Mouse (Mus musculus) lung, postnatal 0 days (tissue): ENCODE data around the gene Stn1. TPM values are rescaled to one million over a fixed set of nuclear protein-coding genes. Genes with fewer than 3 reads are reported as not detected.
"Not testable (repeated sequence)": the region's sequence is repeated elsewhere in the genome, so short reads cannot be mapped to it uniquely, and the experiment has no call there.

ENCODE experiments used
- ATAC-seq: fragments of 200-750 bp; cut with Nextera tagmentation; 2 replicates; pipeline ENCODE4 v1.8.0; 2017; ENCODE audit warnings: moderate library complexity
- DNase-seq: peaks from one replicate; pipeline ENCODE4 v3.0.0-alpha.2; 2016; ENCODE audit warnings: low spot score
- H3K27ac ChIP-seq: fragments of 300-500 bp; sonication (generic); 2 replicates; pipeline ENCODE4 v1.5.1; 2014; ENCODE audit warnings: antibody characterized with exemption, mild to moderate bottlenecking, low read length, mixed read lengths
- H3K27me3 ChIP-seq: fragments of 300-500 bp; sonication (generic); replicated peaks from 2 replicates; pipeline ENCODE4 v1.6.1; 2014; ENCODE audit warnings: low read length, mixed read lengths; ENCODE audit not compliant: insufficient read depth
- H3K36me3 ChIP-seq: fragments of 300-500 bp; sonication (generic); 2 replicates; pipeline ENCODE4 v1.6.1; 2014; ENCODE audit warnings: low read length, mixed read lengths; ENCODE audit not compliant: insufficient read depth
- H3K4me1 ChIP-seq: fragments of 300-500 bp; sonication (generic); 2 replicates; pipeline ENCODE4 v1.6.1; 2014; ENCODE audit warnings: antibody characterized with exemption, low read depth, low read length, mixed read lengths; ENCODE audit not compliant: insufficient read depth
- H3K4me2 ChIP-seq: fragments of 300-500 bp; sonication (generic); replicated peaks from 2 replicates; pipeline ENCODE4 v1.6.1; 2014; ENCODE audit warnings: low read depth, mild to moderate bottlenecking, low read length, moderate library complexity, mixed read lengths
- H3K4me3 ChIP-seq: fragments of 300-500 bp; sonication (generic); 2 replicates; pipeline ENCODE4 v1.5.1; 2014; ENCODE audit warnings: low read depth, low read length
- H3K9ac ChIP-seq: fragments of 300-500 bp; sonication (generic); replicated peaks from 2 replicates; pipeline ENCODE4 v1.6.1; 2014; ENCODE audit warnings: low read depth, mild to moderate bottlenecking
- H3K9me3 ChIP-seq: fragments of 300-500 bp; sonication (generic); 2 replicates; pipeline ENCODE4 v1.6.1; 2016; ENCODE audit warnings: low read length, mixed read lengths
- CTCF ChIP-seq: IDR thresholded peaks from 2 replicates; pipeline ENCODE4 v1.5.1; 2016; ENCODE audit warnings: antibody characterized with exemption, mild to moderate bottlenecking
- EP300 ChIP-seq: IDR thresholded peaks from 2 replicates; pipeline ENCODE4 v1.6.1; 2016; ENCODE audit warnings: antibody characterized with exemption, mild to moderate bottlenecking, control low read depth
- WGBS: fragments of 180-500 bp; shearing (Covaris S2); extraction: QIAGEN DNeasy Blood & Tissue Kit; methylation state at CpG from one replicate; pipeline ENCODE4 v1.1.7; 2014; 5-methylcytosine and 5-hydroxymethylcytosine counted together
- polyA plus RNA-seq: library from polyadenylated mRNA; unstranded; fragments of >200 nt; fragmentation: Nextera tagmentation; extraction: Ambion mirVana; gene quantifications from 2 replicates; pipeline ENCODE4 v1.2.1, GENCODE M21; 2015

Stn1 gene
- polyA plus RNA-seq, 1 experiment from 2014 or later: 28.6 TPM

GRCm38 (mm10) chr19:47578581-47579224 is 41.4 kb upstream of the Stn1 start:
- H3K4me2 ChIP-seq: peak overlapping the region; percentile 72
- H3K9me3 ChIP-seq: no peaks in the 10 kb centered on the region
- no peaks in the 10 kb centered on the region for H3K36me3 ChIP-seq
- peak overlapping the region; percentile 99 for H3K27ac ChIP-seq
- no peaks in the 10 kb centered on the region for H3K27me3 ChIP-seq
- no peak for DNase-seq
- H3K4me3 ChIP-seq: peak overlapping the region; percentile 89
- TF ChIP-seq CTCF (no peak), EP300 (peak; percentile 30; the same call in 1 of the 2 replicates)
- ATAC-seq: no peak
- 0 out of 2 replicates have a peak overlapping the region, but pooled peaks have one; percentile 93 for H3K9ac ChIP-seq
- 14% methylated on average over 13 of the region's 13 CpGs for WGBS
- peaks cover 9% of the 10 kb centered on the region for H3K4me1 ChIP-seq

GRCm38 (mm10) chr19:47573718-47574117 is 36.4 kb upstream of the Stn1 start:
- no peaks in the 10 kb centered on the region for H3K36me3 ChIP-seq
- DNase-seq (no peak), ATAC-seq (no peak)
- TF ChIP-seq EP300 (no peak), CTCF (no peak)
- WGBS: 84% methylated on average over 3 of the region's 3 CpGs
- no peak overlapping the region for H3K4me2 ChIP-seq
- no peak overlapping the region for H3K4me3 ChIP-seq
- H3K27me3 ChIP-seq: no peaks in the 10 kb centered on the region
- no peak overlapping the region for H3K27ac ChIP-seq
- H3K9me3 ChIP-seq: no peaks in the 10 kb centered on the region
- H3K9ac ChIP-seq: no peak overlapping the region
- H3K4me1 ChIP-seq: peaks cover 4% of the 10 kb centered on the region

GRCm38 (mm10) chr19:47571981-47572380 is 34.7 kb upstream of the Stn1 start:
- H3K4me3 ChIP-seq, H3K4me1 ChIP-seq, H3K9me3 ChIP-seq, H3K27ac ChIP-seq, ATAC-seq, H3K4me2 ChIP-seq, DNase-seq, H3K9ac ChIP-seq, H3K36me3 ChIP-seq, H3K27me3 ChIP-seq: not testable (repeated sequence)
- 56% methylated on average over 4 of the region's 4 CpGs for WGBS

GRCm38 (mm10) chr19:47570042-47570441 is 32.7 kb upstream of the Stn1 start:
- Histone ChIP-seq H3K27ac (no peak overlapping the region), H3K4me3 (no peak overlapping the region), H3K4me1 (no peaks in the 10 kb centered on the region), H3K4me2 (no peak overlapping the region), H3K27me3 (no peaks in the 10 kb centered on the region), H3K36me3 (no peaks in the 10 kb centered on the region), H3K9me3 (no peaks in the 10 kb centered on the region), H3K9ac (no peak overlapping the region)
- TF ChIP-seq CTCF: no peak
- TF ChIP-seq EP300: no peak
- DNase-seq: peak; percentile 17
- 84% methylated on average over 5 of the region's 5 CpGs for WGBS
- ATAC-seq: no peak

GRCm38 (mm10) chr19:47565994-47566393 is 28.7 kb upstream of the Stn1 start:
- Histone ChIP-seq H3K27me3 (no peaks in the 10 kb centered on the region), H3K4me2 (no peak overlapping the region), H3K9me3 (no peaks in the 10 kb centered on the region), H3K4me3 (no peak overlapping the region), H3K27ac (no peak overlapping the region), H3K4me1 (no peaks in the 10 kb centered on the region), H3K9ac (no peak overlapping the region), H3K36me3 (no peaks in the 10 kb centered on the region)
- no peak for DNase-seq
- WGBS: 82% methylated on average over 8 of the region's 8 CpGs
- ATAC-seq: no peak
- TF ChIP-seq CTCF: no peak
- no peak for TF ChIP-seq EP300

GRCm38 (mm10) chr19:47565031-47565654 is 27.8 kb upstream of the Stn1 start:
- no peaks in the 10 kb centered on the region for H3K27me3 ChIP-seq
- peak; percentile 41 for DNase-seq
- H3K9ac ChIP-seq: no peak overlapping the region
- 70% methylated on average over 17 of the region's 17 CpGs for WGBS
- no peak overlapping the region for H3K4me2 ChIP-seq
- H3K36me3 ChIP-seq: no peaks in the 10 kb centered on the region
- ATAC-seq: no peak
- no peak overlapping the region for H3K4me3 ChIP-seq
- no peaks in the 10 kb centered on the region for H3K9me3 ChIP-seq
- no peaks in the 10 kb centered on the region for H3K4me1 ChIP-seq
- H3K27ac ChIP-seq: no peak overlapping the region
- TF ChIP-seq EP300 (no peak), CTCF (no peak)
